ENCODE assay signal across 13 mouse cellular contexts in the genomic region with DNA sequence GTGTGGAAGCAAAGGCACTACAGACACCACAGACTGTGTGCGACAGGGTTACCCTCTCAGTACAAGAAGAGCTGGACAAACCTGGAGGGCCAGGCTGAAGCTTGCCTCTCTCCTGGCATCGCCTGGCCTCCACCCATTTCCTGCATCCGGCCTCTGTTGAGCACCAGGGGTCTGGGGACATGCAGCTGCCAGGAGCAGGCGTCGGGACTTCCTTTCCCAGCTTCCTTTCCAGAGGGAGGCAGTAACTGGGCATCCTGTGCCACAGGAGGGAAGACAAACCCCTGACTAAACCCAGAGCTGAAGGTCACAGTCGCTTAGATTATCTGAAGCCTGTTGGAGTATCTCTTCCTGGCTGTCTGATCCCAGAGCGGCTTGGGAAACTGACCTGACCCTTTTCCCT. TPM values are rescaled to one million over a fixed set of nuclear protein-coding genes. Genes with fewer than 3 reads are reported as not detected.
DNase-seq lines count a peak whose midpoint lies in the region; ATAC-seq and TF ChIP-seq lines count a peak whose summit lies in the region.
"Had no signal": no experiment of that assay in that cellular context is flagged by ENCODE, and none has a peak within 500 bp of the region (broad histone marks: within the 10 kb centered on the region; RNA-seq: fewer than 3 reads in every experiment).

No protein-coding gene starts in this region.

- WGBS in hindbrain, embryonic 10.5 days, result 80% methylated on average over 7 of the region's 7 CpGs
- 76% methylated on average over 7 of the region's 7 CpGs for WGBS in hindbrain, embryonic 14.5 days
- WGBS in heart, embryonic 15.5 days, result 53% methylated on average over 7 of the region's 7 CpGs
- 62% methylated on average over 7 of the region's 7 CpGs for WGBS in kidney, postnatal 0 days
- 42% methylated on average over 7 of the region's 7 CpGs for WGBS in liver, embryonic 12.5 days (ENCODE audit: insufficient replicate concordance)
- 78% methylated on average over 7 of the region's 7 CpGs for WGBS in hindbrain, embryonic 13.5 days

- no peak for DNase-seq in hindbrain, embryonic 10.5 days (ENCODE audit: low spot score)
- no peak for DNase-seq in hindbrain, embryonic 14.5 days (ENCODE audit: low spot score)
- DNase-seq in kidney, postnatal 0 days (ENCODE audit: low spot score), result peak; percentile 30
- DNase-seq in lung, postnatal 14 days, result peak; percentile 70
- DNase-seq: left cerebral cortex, postnatal 4 days; right cerebral cortex, adult 18-20 months had no signal

- no peak overlapping the region for H3K4me2 ChIP-seq in hindbrain, embryonic 14.5 days (replicated peaks)
- H3K4me2 ChIP-seq in heart, embryonic 15.5 days, result no peak overlapping the region
- H3K4me2 ChIP-seq in kidney, postnatal 0 days (ENCODE audit: low read length), result no peak overlapping the region
- H3K4me2 ChIP-seq in liver, embryonic 12.5 days, result no peak overlapping the region
- H3K4me2 ChIP-seq in hindbrain, embryonic 13.5 days, result no peak overlapping the region
- H3K4me2 ChIP-seq: stomach, embryonic 15.5 days had no signal

- H3K9ac ChIP-seq in hindbrain, embryonic 14.5 days, result no peak overlapping the region
- H3K9ac ChIP-seq in heart, embryonic 15.5 days, result no peak overlapping the region
- no peak overlapping the region for H3K9ac ChIP-seq in kidney, postnatal 0 days (ENCODE audit: low read depth, low read length)
- no peak overlapping the region for H3K9ac ChIP-seq in liver, embryonic 12.5 days
- H3K9ac ChIP-seq in hindbrain, embryonic 13.5 days, result no peak overlapping the region
- H3K9ac ChIP-seq: stomach, embryonic 15.5 days had no signal

- 0 out of 2 replicates have a peak, but pooled peaks cover 3% of the 10 kb centered on the region for H3K4me1 ChIP-seq in hindbrain, embryonic 10.5 days (replicated peaks)
- 0 out of 2 replicates have a peak, but pooled peaks cover 6% of the 10 kb centered on the region for H3K4me1 ChIP-seq in hindbrain, embryonic 14.5 days (replicated peaks; ENCODE audit: control insufficient read depth, insufficient read depth, low read length)
- H3K4me1 ChIP-seq in heart, embryonic 15.5 days (replicated peaks), result peaks cover 21% of the 10 kb centered on the region
- H3K4me1 ChIP-seq in kidney, postnatal 0 days (replicated peaks; ENCODE audit: insufficient read depth, low read length), result no peaks in the 10 kb centered on the region
- peaks cover 23% of the 10 kb centered on the region for H3K4me1 ChIP-seq in liver, embryonic 12.5 days
- peaks cover 8% of the 10 kb centered on the region for H3K4me1 ChIP-seq in hindbrain, embryonic 13.5 days (replicated peaks)
- H3K4me1 ChIP-seq: stomach, embryonic 15.5 days had no signal

- peak overlapping the region; percentile 24; the same call in 1 of the 2 replicates for H3K27ac ChIP-seq in hindbrain, embryonic 10.5 days
- no peak overlapping the region for H3K27ac ChIP-seq in hindbrain, embryonic 14.5 days
- peak overlapping the region; percentile 42; the same call in 1 of the 2 replicates for H3K27ac ChIP-seq in heart, embryonic 15.5 days
- no peak overlapping the region; the same call in 1 of the 2 replicates for H3K27ac ChIP-seq in kidney, postnatal 0 days
- no peak overlapping the region for H3K27ac ChIP-seq in liver, embryonic 12.5 days
- H3K27ac ChIP-seq in hindbrain, embryonic 13.5 days, result no peak overlapping the region
- H3K27ac ChIP-seq: stomach, embryonic 15.5 days had no signal

- no peak overlapping the region for H3K4me3 ChIP-seq in hindbrain, embryonic 10.5 days
- no peak overlapping the region for H3K4me3 ChIP-seq in hindbrain, embryonic 14.5 days (replicated peaks; ENCODE audit: low read length)
- no peak overlapping the region for H3K4me3 ChIP-seq in heart, embryonic 15.5 days
- no peak overlapping the region for H3K4me3 ChIP-seq in kidney, postnatal 0 days (replicated peaks; ENCODE audit: low read depth, low read length)
- no peak overlapping the region for H3K4me3 ChIP-seq in liver, embryonic 12.5 days
- no peak overlapping the region for H3K4me3 ChIP-seq in hindbrain, embryonic 13.5 days
- H3K4me3 ChIP-seq: erythroblast, embryonic 14.5 days; stomach, embryonic 15.5 days had no signal

- no peaks in the 10 kb centered on the region for H3K27me3 ChIP-seq in hindbrain, embryonic 10.5 days (ENCODE audit: insufficient read depth, poor library complexity, severe bottlenecking)
- H3K27me3 ChIP-seq in hindbrain, embryonic 14.5 days (ENCODE audit: control insufficient read depth, insufficient read depth, low read length), result no peaks in the 10 kb centered on the region
- H3K27me3 ChIP-seq in heart, embryonic 15.5 days, result no peaks in the 10 kb centered on the region
- H3K27me3 ChIP-seq in kidney, postnatal 0 days (ENCODE audit: insufficient read depth, low read length), result no peaks in the 10 kb centered on the region
- 0 out of 2 replicates have a peak, but pooled peaks cover 3% of the 10 kb centered on the region for H3K27me3 ChIP-seq in liver, embryonic 12.5 days (replicated peaks)
- no peaks in the 10 kb centered on the region for H3K27me3 ChIP-seq in hindbrain, embryonic 13.5 days
- H3K27me3 ChIP-seq: stomach, embryonic 15.5 days had no signal

- H3K9me3 ChIP-seq in hindbrain, embryonic 10.5 days, result no peaks in the 10 kb centered on the region
- H3K9me3 ChIP-seq in hindbrain, embryonic 14.5 days (ENCODE audit: control insufficient read depth, low read length), result no peaks in the 10 kb centered on the region
- no peaks in the 10 kb centered on the region for H3K9me3 ChIP-seq in heart, embryonic 15.5 days (replicated peaks)
- H3K9me3 ChIP-seq in kidney, postnatal 0 days (replicated peaks; ENCODE audit: low read length), result no peaks in the 10 kb centered on the region
- H3K9me3 ChIP-seq in liver, embryonic 12.5 days (replicated peaks), result no peaks in the 10 kb centered on the region
- no peaks in the 10 kb centered on the region for H3K9me3 ChIP-seq in hindbrain, embryonic 13.5 days
- H3K9me3 ChIP-seq: stomach, embryonic 15.5 days had no signal

- TF ChIP-seq CTCF in kidney, postnatal 0 days (IDR thresholded peaks at IDR 0.05; ENCODE audit: low read depth), result no peak

- H3K36me3 ChIP-seq in hindbrain, embryonic 10.5 days, result no peaks in the 10 kb centered on the region
- no peaks in the 10 kb centered on the region for H3K36me3 ChIP-seq in hindbrain, embryonic 14.5 days (replicated peaks; ENCODE audit: control insufficient read depth, insufficient read depth)
- no peaks in the 10 kb centered on the region for H3K36me3 ChIP-seq in heart, embryonic 15.5 days
- no peaks in the 10 kb centered on the region for H3K36me3 ChIP-seq in kidney, postnatal 0 days (ENCODE audit: insufficient read depth, low read length)
- H3K36me3 ChIP-seq in liver, embryonic 12.5 days, result no peaks in the 10 kb centered on the region
- no peaks in the 10 kb centered on the region for H3K36me3 ChIP-seq in hindbrain, embryonic 13.5 days
- H3K36me3 ChIP-seq: stomach, embryonic 15.5 days had no signal

- ATAC-seq in hindbrain, embryonic 14.5 days (ENCODE audit: low FRiP score), result no peak
- 0 out of 2 replicates have a peak, but pooled peaks have one; percentile 3 for ATAC-seq in heart, embryonic 15.5 days (replicated peaks; ENCODE audit: insufficient number of reproducible peaks, insufficient read depth, low FRiP score, low read depth)
- ATAC-seq in kidney, postnatal 0 days (replicated peaks; ENCODE audit: low FRiP score, low read depth), result 0 out of 2 replicates have a peak, but pooled peaks have one; percentile 23
- ATAC-seq in monocyte, adult 5-6 weeks (replicated peaks; ENCODE audit: insufficient number of reproducible peaks, low FRiP score, low TSS enrichment, poor library complexity, severe bottlenecking), result no peak
- no peak for ATAC-seq in liver, embryonic 12.5 days
- ATAC-seq in hindbrain, embryonic 13.5 days (ENCODE audit: low FRiP score), result no peak

RNA-seq across cellular contexts. Expression of a gene that starts 15.8 kb away (rescaled TPM):
- polyA plus RNA-seq in hindbrain, embryonic 10.5 days (2016; fragmentation: Nextera tagmentation; extraction: Ambion mirVana), result 1.7 and 2.1 TPM in 2 replicates
- polyA plus RNA-seq in hindbrain, embryonic 14.5 days (2014; fragmentation: Nextera tagmentation; extraction: Ambion mirVana), result 4.6 and 5.6 TPM in 2 replicates
- 7.2 and 11.5 TPM in 2 replicates for polyA plus RNA-seq in heart, embryonic 15.5 days (2015; fragmentation: Nextera tagmentation; extraction: Ambion mirVana)
- polyA plus RNA-seq in kidney, postnatal 0 days (2015; fragmentation: Nextera tagmentation; extraction: Ambion mirVana), result 2.4 and 2.7 TPM in 2 replicates
- total RNA-seq in monocyte, adult 5-6 weeks (2017), result not detected in 3 replicates
- polyA plus RNA-seq in liver, embryonic 12.5 days (2016; fragmentation: Nextera tagmentation; extraction: Ambion mirVana), result 0.12 and 0.13 TPM in 2 replicates
- polyA plus RNA-seq in hindbrain, embryonic 13.5 days (2015; fragmentation: Nextera tagmentation; extraction: Ambion mirVana), result 5.0 and 5.4 TPM in 2 replicates
- total RNA-seq: common myeloid progenitor, adult 5-6 weeks had no signal

RNA-seq across cellular contexts. Expression of a gene that starts 20.1 kb away (rescaled TPM):
- polyA plus RNA-seq in hindbrain, embryonic 10.5 days (2016; fragmentation: Nextera tagmentation; extraction: Ambion mirVana), result 5.1 and 12.6 TPM in 2 replicates
- 3.8 and 4.0 TPM in 2 replicates for polyA plus RNA-seq in hindbrain, embryonic 14.5 days (2014; fragmentation: Nextera tagmentation; extraction: Ambion mirVana)
- 0.39 and 0.68 TPM in 2 replicates for polyA plus RNA-seq in heart, embryonic 15.5 days (2015; fragmentation: Nextera tagmentation; extraction: Ambion mirVana)
- polyA plus RNA-seq in kidney, postnatal 0 days (2015; fragmentation: Nextera tagmentation; extraction: Ambion mirVana), result 0.51 TPM in 2 replicates
- total RNA-seq in monocyte, adult 5-6 weeks (2017), result 0.29 to 2.2 TPM (median 1.1 TPM) in 3 replicates
- 2.1 and 2.4 TPM in 2 replicates for polyA plus RNA-seq in liver, embryonic 12.5 days (2016; fragmentation: Nextera tagmentation; extraction: Ambion mirVana)
- 2.4 and 3.1 TPM in 2 replicates for polyA plus RNA-seq in hindbrain, embryonic 13.5 days (2015; fragmentation: Nextera tagmentation; extraction: Ambion mirVana)
- polyA plus RNA-seq: erythroblast, embryonic 14.5 days had no signal

RNA-seq across cellular contexts. Expression of a gene that starts 49.7 kb away (rescaled TPM):
- 1.4 and 1.8 TPM in 2 replicates for polyA plus RNA-seq in hindbrain, embryonic 10.5 days (2016; fragmentation: Nextera tagmentation; extraction: Ambion mirVana)
- 1.1 and 1.2 TPM in 2 replicates for polyA plus RNA-seq in hindbrain, embryonic 14.5 days (2014; fragmentation: Nextera tagmentation; extraction: Ambion mirVana)
- polyA plus RNA-seq in heart, embryonic 15.5 days (2015; fragmentation: Nextera tagmentation; extraction: Ambion mirVana), result 0.99 and 1.1 TPM in 2 replicates
- 1.5 and 1.6 TPM in 2 replicates for polyA plus RNA-seq in kidney, postnatal 0 days (2015; fragmentation: Nextera tagmentation; extraction: Ambion mirVana)
- 0.68 to 1.2 TPM (median 0.95 TPM) in 3 replicates for total RNA-seq in monocyte, adult 5-6 weeks (2017)
- polyA plus RNA-seq in liver, embryonic 12.5 days (2016; fragmentation: Nextera tagmentation; extraction: Ambion mirVana), result 0.89 and 1.3 TPM in 2 replicates
- polyA plus RNA-seq in hindbrain, embryonic 13.5 days (2015; fragmentation: Nextera tagmentation; extraction: Ambion mirVana), result 1.8 and 1.9 TPM in 2 replicates
- polyA plus RNA-seq: erythroblast, embryonic 14.5 days had no signal

RNA-seq across cellular contexts. Expression of a gene that starts 57.6 kb away (rescaled TPM):
- 133 and 137 TPM in 2 replicates for polyA plus RNA-seq in hindbrain, embryonic 10.5 days (2016; fragmentation: Nextera tagmentation; extraction: Ambion mirVana)
- 146 and 155 TPM in 2 replicates for polyA plus RNA-seq in hindbrain, embryonic 14.5 days (2014; fragmentation: Nextera tagmentation; extraction: Ambion mirVana)
- polyA plus RNA-seq in heart, embryonic 15.5 days (2015; fragmentation: Nextera tagmentation; extraction: Ambion mirVana), result 78.9 and 88.5 TPM in 2 replicates
- 133 and 135 TPM in 2 replicates for polyA plus RNA-seq in kidney, postnatal 0 days (2015; fragmentation: Nextera tagmentation; extraction: Ambion mirVana)
- 82.4 to 119 TPM (median 91.7 TPM) in 3 replicates for total RNA-seq in monocyte, adult 5-6 weeks (2017)
- polyA plus RNA-seq in liver, embryonic 12.5 days (2016; fragmentation: Nextera tagmentation; extraction: Ambion mirVana), result 83.0 and 84.9 TPM in 2 replicates
- 135 TPM in 2 replicates for polyA plus RNA-seq in hindbrain, embryonic 13.5 days (2015; fragmentation: Nextera tagmentation; extraction: Ambion mirVana)

RNA-seq across cellular contexts. Expression of a gene that starts 57.9 kb away (rescaled TPM):
- 997 and 1,033 TPM in 2 replicates for polyA plus RNA-seq in hindbrain, embryonic 10.5 days (2016; fragmentation: Nextera tagmentation; extraction: Ambion mirVana)
- polyA plus RNA-seq in hindbrain, embryonic 14.5 days (2014; fragmentation: Nextera tagmentation; extraction: Ambion mirVana), result 580 and 697 TPM in 2 replicates
- polyA plus RNA-seq in heart, embryonic 15.5 days (2015; fragmentation: Nextera tagmentation; extraction: Ambion mirVana), result 474 and 613 TPM in 2 replicates
- 1,056 and 1,199 TPM in 2 replicates for polyA plus RNA-seq in kidney, postnatal 0 days (2015; fragmentation: Nextera tagmentation; extraction: Ambion mirVana)
- total RNA-seq in monocyte, adult 5-6 weeks (2017), result 398 to 553 TPM (median 528 TPM) in 3 replicates
- polyA plus RNA-seq in liver, embryonic 12.5 days (2016; fragmentation: Nextera tagmentation; extraction: Ambion mirVana), result 995 and 1,050 TPM in 2 replicates
- polyA plus RNA-seq in hindbrain, embryonic 13.5 days (2015; fragmentation: Nextera tagmentation; extraction: Ambion mirVana), result 721 and 760 TPM in 2 replicates

Comparison
In these comparisons a context has a peak if more than half of its experiments do, and no peak if none do; other contexts are left out.
1. H3K27ac ChIP-seq: peak in hindbrain, embryonic 10.5 days (single experiment) and heart, embryonic 15.5 days (single experiment); none in hindbrain, embryonic 14.5 days (single experiment), kidney, postnatal 0 days (single experiment), liver, embryonic 12.5 days (single experiment) and hindbrain, embryonic 13.5 days (single experiment).
2. DNase-seq: peak in kidney, postnatal 0 days (single experiment) and lung, postnatal 14 days (single experiment); none in hindbrain, embryonic 10.5 days (single experiment) and hindbrain, embryonic 14.5 days (single experiment).
3. ATAC-seq: peak in heart, embryonic 15.5 days (single experiment) and kidney, postnatal 0 days (single experiment); none in hindbrain, embryonic 14.5 days (single experiment), monocyte, adult 5-6 weeks (single experiment), liver, embryonic 12.5 days (single experiment) and hindbrain, embryonic 13.5 days (single experiment).